Mouse (Mus musculus): ENCODE measurements around the gene Gm15557. TPM values are rescaled to one million over a fixed set of nuclear protein-coding genes. Genes with fewer than 3 reads are reported as not detected.
"Not testable (repeated sequence)": the region's sequence is repeated elsewhere in the genome, so short reads cannot be mapped to it uniquely, and the experiment has no call there.

Gm15557 gene
- polyA plus RNA-seq (2015; fragmentation: Nextera tagmentation; extraction: Ambion mirVana): not detected in 2 replicates

DNA sequence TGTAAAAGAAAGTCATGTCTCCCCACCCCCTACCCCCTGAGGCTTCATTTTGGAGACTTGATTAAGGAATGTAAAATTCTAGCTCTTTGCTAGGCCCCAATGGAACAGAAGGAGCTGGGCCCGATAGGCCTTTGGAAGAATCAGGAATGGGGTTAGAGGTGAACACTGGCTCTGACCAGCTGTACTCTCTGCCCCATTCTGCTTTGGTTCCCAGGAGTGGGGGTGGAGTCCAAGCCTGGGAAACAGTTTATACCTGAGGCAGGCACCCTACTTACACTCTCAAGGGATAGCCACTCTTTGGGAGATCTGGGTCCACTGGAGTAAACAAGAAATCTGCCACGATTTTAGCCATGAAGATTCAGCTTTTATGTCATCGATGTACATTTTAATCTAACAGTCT is at the start of gene Gm15557:
Gene Gm15557 (plus strand): TSS at position 48 of the 400 bp plus-strand sequence.
- Histone ChIP-seq H3K27me3 (peaks cover 5% of the 10 kb centered on the region; the same call in 1 of the 2 replicates), H3K9me3 (no peaks in the 10 kb centered on the region), H3K27ac (no peak within 1 kb of the TSS), H3K4me1 (peaks cover 28% of the 10 kb centered on the region), H3K9ac (no peak within 1 kb of the TSS), H3K36me3 (no peaks in the 10 kb centered on the region), H3K4me2 (no peak within 1 kb of the TSS), H3K4me3 (no peak within 1 kb of the TSS)
- 84% methylated on average over 3 of the region's 3 CpGs for WGBS
- no peak for ATAC-seq (ENCODE audit: insufficient number of reproducible peaks, insufficient read depth, low FRiP score, low TSS enrichment, low read depth)

DNA sequence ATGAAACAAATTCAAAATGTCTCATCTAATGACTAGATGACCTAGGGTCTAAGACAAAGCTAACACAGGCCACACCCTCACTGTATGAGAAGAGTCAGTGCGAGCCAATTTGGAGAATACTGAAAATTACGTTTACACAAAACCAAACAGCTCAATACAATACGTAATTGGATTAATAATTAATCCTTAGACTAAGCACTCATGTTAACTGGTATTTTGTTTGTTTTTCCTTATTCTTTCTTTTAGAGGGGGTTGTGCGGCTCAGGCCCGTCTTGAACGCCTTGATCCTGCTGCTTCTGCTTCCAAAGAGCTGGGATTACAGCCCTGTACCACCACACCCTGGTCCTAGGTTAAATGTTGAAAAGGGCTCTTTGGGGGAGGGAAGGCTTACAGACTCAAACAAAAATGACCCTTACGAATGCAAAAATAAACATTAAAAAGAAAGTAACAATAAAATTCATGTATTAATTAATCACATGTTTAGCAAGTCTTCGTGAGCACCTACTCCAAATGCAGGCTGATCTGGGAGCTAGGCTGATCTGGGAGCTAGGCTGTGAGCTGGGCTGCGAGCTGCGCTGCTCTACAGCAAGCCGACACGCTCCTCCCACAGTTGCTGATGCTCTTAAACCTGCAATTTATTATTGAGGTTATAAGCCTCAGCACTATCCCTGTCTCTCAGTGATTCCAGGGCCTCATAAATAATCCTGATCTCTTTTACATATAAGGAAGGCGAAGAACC is 46.1 kb upstream of the Gm15557 start:
- Histone ChIP-seq H3K27me3 (no peaks in the 10 kb centered on the region), H3K4me3 (no peak overlapping the region), H3K4me1 (no peaks in the 10 kb centered on the region), H3K27ac (no peak overlapping the region), H3K9me3 (no peaks in the 10 kb centered on the region), H3K4me2 (no peak overlapping the region), H3K9ac (no peak overlapping the region), H3K36me3 (peaks cover 62% of the 10 kb centered on the region)
- ATAC-seq (ENCODE audit: insufficient number of reproducible peaks, insufficient read depth, low FRiP score, low TSS enrichment, low read depth): no peak
- 91% methylated on average over 13 of the region's 13 CpGs for WGBS

DNA sequence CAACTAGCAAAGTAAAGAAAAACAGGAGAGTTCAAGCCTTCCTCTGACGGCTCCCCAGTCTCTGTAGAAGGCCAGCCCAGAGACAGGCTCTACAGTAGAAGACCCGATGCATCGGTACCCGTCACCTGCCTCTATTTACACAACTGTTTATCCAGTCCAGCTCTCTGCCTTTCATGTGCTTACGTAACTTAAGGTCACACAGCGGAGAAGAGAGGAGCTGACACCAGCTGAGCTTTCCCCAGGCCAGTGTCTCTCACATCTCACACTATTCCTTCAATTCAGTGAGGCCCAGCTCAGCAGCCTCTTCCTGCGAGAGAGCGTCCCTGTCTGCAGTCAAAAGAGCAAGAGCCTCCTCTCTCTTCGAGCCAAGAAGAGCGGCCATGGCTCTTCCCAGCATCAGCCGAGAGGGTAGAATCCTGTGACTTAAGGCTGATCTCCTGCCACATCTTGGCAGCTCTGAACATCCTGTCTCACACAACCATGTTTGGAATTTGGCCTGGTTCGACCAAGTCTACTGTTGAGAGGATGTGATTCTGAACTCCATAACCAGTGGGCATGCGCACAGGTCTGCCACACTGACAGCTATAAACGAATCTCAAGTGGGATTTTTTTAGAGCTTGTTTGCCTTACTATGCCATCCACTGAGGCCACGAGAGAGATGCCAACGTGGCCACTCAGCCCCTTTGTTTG is 45.3 kb upstream of the Gm15557 start:
- Histone ChIP-seq H3K4me1 (no peaks in the 10 kb centered on the region), H3K4me2 (no peak overlapping the region), H3K27ac (no peak overlapping the region), H3K27me3 (no peaks in the 10 kb centered on the region), H3K4me3 (no peak overlapping the region), H3K36me3 (peaks cover 58% of the 10 kb centered on the region), H3K9me3 (no peaks in the 10 kb centered on the region), H3K9ac (no peak overlapping the region)
- ATAC-seq (ENCODE audit: insufficient number of reproducible peaks, insufficient read depth, low FRiP score, low TSS enrichment, low read depth): no peak
- 90% methylated on average over 16 of the region's 16 CpGs for WGBS

DNA sequence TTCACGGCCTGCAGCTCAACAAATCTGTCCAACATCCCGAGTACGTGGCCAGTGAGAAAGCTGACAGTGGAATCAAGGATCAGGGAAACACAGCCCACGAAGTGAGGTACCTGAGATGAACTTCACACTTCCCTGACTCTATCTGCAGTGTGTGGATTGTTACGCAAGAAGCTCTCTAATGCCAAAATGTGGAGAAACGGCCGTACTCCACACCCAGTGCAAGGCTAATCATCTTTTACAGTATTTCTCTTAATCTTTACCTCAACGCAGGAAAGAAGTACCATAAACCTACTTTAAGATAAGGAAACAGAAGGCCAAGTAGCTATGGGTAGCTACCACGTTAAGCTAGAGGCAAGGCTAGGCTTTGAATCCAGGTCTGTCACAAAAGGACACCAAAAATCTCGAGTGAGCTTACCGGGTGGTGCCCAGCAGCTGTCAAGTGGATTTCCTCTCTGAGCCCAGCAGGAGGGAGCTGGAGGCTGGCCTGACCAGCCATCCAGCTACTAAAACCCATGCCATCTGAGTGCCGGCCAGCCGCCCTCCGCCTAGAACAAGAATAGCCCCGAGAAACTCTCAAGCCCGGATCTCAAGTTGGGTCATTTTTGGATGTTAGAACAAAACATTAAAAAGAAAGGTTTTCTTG is 37.4 kb upstream of the Gm15557 start:
- Histone ChIP-seq H3K36me3 (peaks cover 55% of the 10 kb centered on the region), H3K4me3 (no peak overlapping the region), H3K9me3 (no peaks in the 10 kb centered on the region), H3K27ac (no peak overlapping the region), H3K27me3 (no peaks in the 10 kb centered on the region), H3K4me2 (no peak overlapping the region), H3K4me1 (no peaks in the 10 kb centered on the region), H3K9ac (no peak overlapping the region)
- WGBS: 87% methylated on average over 16 of the region's 16 CpGs
- ATAC-seq (ENCODE audit: insufficient number of reproducible peaks, insufficient read depth, low FRiP score, low TSS enrichment, low read depth): no peak

DNA sequence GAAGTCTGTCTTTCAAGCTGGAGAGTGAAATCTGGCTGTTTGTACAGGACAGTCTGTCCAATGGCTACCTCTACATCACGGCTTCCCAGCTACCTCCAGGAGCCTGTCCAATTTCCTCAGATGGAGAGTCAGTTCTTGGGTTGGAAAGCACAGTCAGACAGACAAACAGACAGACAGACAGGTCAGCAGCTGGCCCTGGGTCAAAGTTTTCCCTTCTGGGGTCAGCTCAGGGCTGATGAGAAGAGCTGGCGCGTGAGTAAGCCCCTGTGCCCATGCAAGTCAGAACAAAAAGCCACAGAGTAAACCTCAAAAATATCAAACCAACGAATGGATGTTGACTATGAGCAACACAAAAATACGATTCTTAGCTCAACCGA is 36.9 kb upstream of the Gm15557 start:
- Histone ChIP-seq H3K36me3 (peaks cover 51% of the 10 kb centered on the region), H3K4me3 (no peak overlapping the region), H3K9ac (no peak overlapping the region), H3K27ac (no peak overlapping the region), H3K9me3 (no peaks in the 10 kb centered on the region), H3K4me2 (no peak overlapping the region), H3K27me3 (no peaks in the 10 kb centered on the region), H3K4me1 (no peaks in the 10 kb centered on the region)
- 91% methylated on average over 6 of the region's 6 CpGs for WGBS
- ATAC-seq (ENCODE audit: insufficient number of reproducible peaks, insufficient read depth, low FRiP score, low TSS enrichment, low read depth): no peak

DNA sequence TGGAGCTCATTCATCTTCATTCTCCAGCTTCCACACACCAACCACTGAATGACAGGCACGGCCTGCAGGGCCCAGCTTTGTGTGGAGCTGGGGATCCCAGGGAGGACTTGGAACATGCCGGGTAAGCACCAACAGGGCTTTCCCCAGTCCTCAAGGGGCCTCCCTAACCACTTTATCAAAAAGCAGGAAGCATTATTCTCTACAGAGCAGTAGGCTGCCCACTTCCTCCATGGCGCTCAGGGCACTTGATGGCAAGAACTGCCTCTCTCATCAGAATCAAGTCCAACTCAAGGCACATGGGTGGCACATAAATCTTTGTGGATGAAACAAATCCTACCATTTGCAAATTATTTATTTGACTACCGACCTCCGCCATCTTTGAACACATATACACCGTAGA is 25.8 kb upstream of the Gm15557 start:
- no peak for ATAC-seq (ENCODE audit: insufficient number of reproducible peaks, insufficient read depth, low FRiP score, low TSS enrichment, low read depth)
- no peak overlapping the region for H3K4me3 ChIP-seq
- 96% methylated on average over 6 of the region's 6 CpGs for WGBS
- no peak overlapping the region for H3K4me2 ChIP-seq
- no peaks in the 10 kb centered on the region for H3K4me1 ChIP-seq
- H3K9ac ChIP-seq: no peak overlapping the region
- H3K27me3 ChIP-seq: no peaks in the 10 kb centered on the region
- H3K9me3 ChIP-seq: no peaks in the 10 kb centered on the region
- peaks cover 60% of the 10 kb centered on the region for H3K36me3 ChIP-seq
- no peak overlapping the region for H3K27ac ChIP-seq

DNA sequence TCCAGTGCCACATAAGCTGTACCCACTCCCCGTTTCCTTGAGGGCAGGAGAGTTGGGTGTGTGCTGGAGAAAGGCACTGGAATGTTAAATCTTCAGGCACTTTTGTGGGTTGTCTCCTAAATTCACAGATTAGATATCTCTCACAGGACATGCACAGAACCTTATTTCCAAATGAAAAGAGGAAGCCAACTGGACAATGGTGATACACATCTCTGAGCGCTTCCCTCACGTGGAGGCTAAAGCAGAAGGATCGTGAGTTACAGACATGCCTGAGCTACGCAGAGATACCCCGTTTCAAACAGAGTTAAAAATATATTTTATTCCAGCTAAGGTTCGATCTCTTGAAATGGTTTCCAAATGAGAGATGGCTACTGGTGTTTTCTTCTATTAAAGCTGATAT is 17.4 kb upstream of the Gm15557 start:
- no peaks in the 10 kb centered on the region for H3K27me3 ChIP-seq
- no peak for ATAC-seq (ENCODE audit: insufficient number of reproducible peaks, insufficient read depth, low FRiP score, low TSS enrichment, low read depth)
- no peak overlapping the region for H3K4me3 ChIP-seq
- H3K9ac ChIP-seq: no peak overlapping the region
- no peak overlapping the region for H3K27ac ChIP-seq
- WGBS: 93% methylated on average over 7 of the region's 7 CpGs
- peaks cover 28% of the 10 kb centered on the region for H3K36me3 ChIP-seq
- peaks cover under 1% of the 10 kb centered on the region; the same call in 1 of the 2 replicates for H3K4me1 ChIP-seq
- H3K9me3 ChIP-seq: no peaks in the 10 kb centered on the region
- H3K4me2 ChIP-seq: no peak overlapping the region

DNA sequence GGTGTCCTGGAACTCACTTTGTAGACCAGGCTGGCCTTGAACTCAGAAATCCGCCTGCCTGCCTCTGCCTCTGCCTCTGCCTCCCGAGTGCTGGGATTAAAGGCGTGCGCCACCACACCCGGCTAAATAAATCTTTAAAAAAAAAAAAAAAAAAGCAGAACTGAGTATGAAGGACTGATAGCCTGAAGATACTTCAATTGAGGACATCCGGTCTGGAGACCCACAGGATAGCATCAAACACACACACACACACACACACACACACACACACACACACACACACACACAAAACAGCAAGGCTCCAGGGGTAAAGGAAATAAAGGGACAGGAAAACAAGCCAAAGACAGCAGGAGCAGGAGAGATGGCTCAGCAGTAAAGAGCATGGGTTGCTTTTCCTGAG is 15.3 kb upstream of the Gm15557 start:
- WGBS: 92% methylated on average over 6 of the region's 6 CpGs
- not testable (repeated sequence) for H3K9ac ChIP-seq; H3K27ac ChIP-seq; H3K27me3 ChIP-seq; H3K4me3 ChIP-seq; H3K9me3 ChIP-seq; ATAC-seq (ENCODE audit: insufficient number of reproducible peaks, insufficient read depth, low FRiP score, low TSS enrichment, low read depth); H3K4me2 ChIP-seq
- Histone ChIP-seq H3K36me3 (peaks cover 18% of the 10 kb centered on the region), H3K4me1 (peaks cover 12% of the 10 kb centered on the region)

DNA sequence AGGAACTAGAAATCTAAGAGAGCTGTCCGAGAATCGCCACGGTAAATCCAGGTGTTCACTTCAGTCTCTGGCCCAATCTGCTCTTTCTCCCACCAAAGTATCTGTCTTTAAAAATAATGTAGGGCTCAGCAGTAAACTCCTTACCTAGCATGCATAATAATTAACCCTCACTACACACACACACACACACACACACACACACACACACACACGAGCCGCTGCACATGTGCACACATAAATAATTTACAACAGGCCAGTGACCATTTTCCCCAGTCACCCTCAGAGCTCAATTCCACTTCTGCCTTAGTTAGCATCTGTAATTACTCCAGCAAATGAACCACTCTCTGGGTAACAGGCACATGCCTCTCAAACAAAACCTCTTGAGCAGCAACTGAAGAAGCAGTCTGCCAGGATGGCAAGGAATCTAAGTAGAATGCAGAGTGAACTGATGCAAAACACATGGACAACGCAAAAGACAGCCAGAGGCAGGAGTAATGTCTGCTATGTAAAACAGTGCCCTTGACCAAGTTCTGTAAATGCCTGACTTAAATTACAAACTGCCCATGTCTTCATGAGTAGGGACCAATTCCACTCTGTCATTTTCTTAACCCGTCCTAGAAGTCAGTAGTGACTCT is 11.7 kb upstream of the Gm15557 start:
- WGBS: 61% methylated on average over 7 of the region's 7 CpGs

DNA sequence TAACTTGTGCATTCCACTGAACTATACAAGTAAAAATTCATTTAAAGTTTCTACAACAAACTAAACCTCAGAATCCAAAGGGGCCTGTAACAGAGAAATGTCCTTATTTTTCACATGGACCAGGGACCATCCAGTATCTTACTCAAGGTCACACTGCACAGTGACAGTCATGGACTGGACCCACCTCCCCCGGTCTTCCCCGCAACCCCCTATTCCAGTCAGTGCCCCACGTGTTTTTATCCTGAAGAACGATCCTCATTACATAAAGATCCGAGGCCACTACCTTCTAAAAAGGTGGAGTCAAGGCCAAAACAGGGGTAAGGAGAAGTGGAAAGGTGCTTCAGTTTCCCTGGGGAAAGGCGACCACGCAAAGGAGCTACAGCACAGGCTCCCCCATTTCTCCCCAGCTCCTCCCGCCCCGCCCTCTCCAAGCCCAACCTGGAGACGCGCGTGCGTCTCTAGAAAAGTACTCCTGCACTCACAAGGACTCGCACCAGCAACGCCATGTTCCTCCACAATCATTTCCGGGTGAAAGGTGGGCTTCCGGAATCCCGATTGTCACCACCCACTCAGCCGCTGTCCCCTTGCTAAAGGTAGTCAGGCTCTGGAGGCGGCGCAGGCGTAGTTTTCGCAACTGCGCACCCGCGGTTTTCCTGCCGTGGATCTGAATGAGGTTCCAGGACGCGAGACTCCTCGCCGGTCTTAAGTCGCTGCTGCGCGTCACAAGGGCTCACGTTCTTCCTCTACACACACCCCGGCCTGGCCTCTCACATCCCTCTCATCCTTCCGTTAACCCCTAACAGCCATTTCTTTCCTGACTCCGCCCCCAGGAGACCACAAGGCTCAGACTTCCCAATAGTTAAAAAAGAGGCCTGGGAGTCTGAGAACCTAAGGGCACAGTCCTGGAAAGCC is 10.7 kb upstream of the Gm15557 start, which contains the start of gene Uqcc1:
Gene Uqcc1 (minus strand): TSS at position 780 of the 912 bp plus-strand sequence.
- Histone ChIP-seq H3K27me3 (no peaks in the 10 kb centered on the region), H3K36me3 (no peaks in the 10 kb centered on the region), H3K9ac (peak within 1 kb of the TSS; percentile 77), H3K9me3 (no peaks in the 10 kb centered on the region), H3K4me3 (peak within 1 kb of the TSS; percentile 70), H3K27ac (peak within 1 kb of the TSS; percentile 93), H3K4me1 (peaks cover 18% of the 10 kb centered on the region), H3K4me2 (peak within 1 kb of the TSS; percentile 80)
- under 1% methylated on average over 38 of the region's 38 CpGs for WGBS
- peak; percentile 89 for ATAC-seq (ENCODE audit: insufficient number of reproducible peaks, insufficient read depth, low FRiP score, low TSS enrichment, low read depth)

More for the DNA sequence above, 11.7 kb upstream of the Gm15557 start:
- no peak for ATAC-seq (ENCODE audit: insufficient number of reproducible peaks, insufficient read depth, low FRiP score, low TSS enrichment, low read depth)
- Histone ChIP-seq H3K36me3 (peaks cover 8% of the 10 kb centered on the region), H3K9me3 (no peaks in the 10 kb centered on the region), H3K27me3 (no peaks in the 10 kb centered on the region), H3K27ac (peak overlapping the region; percentile 93; the same call in 1 of the 2 replicates), H3K4me2 (peak overlapping the region; percentile 80), H3K9ac (peak overlapping the region; percentile 77), H3K4me1 (peaks cover 18% of the 10 kb centered on the region), H3K4me3 (peak overlapping the region; percentile 70)

Data from embryonic facial prominence, embryonic 13.5 days (tissue).